Mouse (Mus musculus) kidney, embryonic 16.5 days (tissue): ENCODE data around the gene Rsbn1l. TPM values are rescaled to one million over a fixed set of nuclear protein-coding genes. Genes with fewer than 3 reads are reported as not detected.
"Not testable (repeated sequence)": the region's sequence is repeated elsewhere in the genome, so short reads cannot be mapped to it uniquely, and the experiment has no call there.

Experiments
- ATAC-seq: fragments of 200-750 bp; cut with Nextera tagmentation; 2 replicates; pipeline ENCODE4 v1.8.0; 2017; ENCODE audit warnings: moderate TSS enrichment; ENCODE audit not compliant: low FRiP score, low TSS enrichment
- H3K27ac ChIP-seq: fragments of 300-500 bp; sonication (generic); 2 replicates; pipeline ENCODE4 v1.5.1; 2014; ENCODE audit warnings: low read length
- H3K27me3 ChIP-seq: fragments of 300-500 bp; sonication (generic); 2 replicates; pipeline ENCODE4 v1.6.1; 2014; ENCODE audit warnings: low read length, control low read depth, mixed read lengths; ENCODE audit not compliant: insufficient read depth
- H3K36me3 ChIP-seq: fragments of 300-500 bp; sonication (generic); 2 replicates; pipeline ENCODE4 v1.6.1; 2014; ENCODE audit warnings: low read length, control low read depth, mixed read lengths; ENCODE audit not compliant: insufficient read depth
- H3K4me1 ChIP-seq: fragments of 300-500 bp; sonication (generic); 2 replicates; pipeline ENCODE4 v1.6.1; 2014; ENCODE audit warnings: low read length, control low read depth, mixed read lengths; ENCODE audit not compliant: insufficient read depth
- H3K4me2 ChIP-seq: fragments of 300-500 bp; sonication (generic); replicated peaks from 2 replicates; pipeline ENCODE4 v1.6.1; 2014; ENCODE audit warnings: low read depth, low read length
- H3K4me3 ChIP-seq: fragments of 300-500 bp; sonication (generic); 2 replicates; pipeline ENCODE4 v1.5.1; 2014; ENCODE audit warnings: mild to moderate bottlenecking, low read length
- H3K9ac ChIP-seq: fragments of 300-500 bp; sonication (generic); replicated peaks from 2 replicates; pipeline ENCODE4 v1.6.1; 2014; ENCODE audit warnings: low read length
- H3K9me3 ChIP-seq: fragments of 300-500 bp; sonication (generic); 2 replicates; pipeline ENCODE4 v1.6.1; 2016; ENCODE audit warnings: low read length, control low read depth
- WGBS: fragments of 180-500 bp; shearing (Covaris S2); extraction: QIAGEN DNeasy Blood & Tissue Kit; methylation state at CpG from one replicate; pipeline ENCODE4 v1.1.7; 2014; 5-methylcytosine and 5-hydroxymethylcytosine counted together
- polyA plus RNA-seq: library from polyadenylated mRNA; unstranded; fragments of >200 nt; fragmentation: Nextera tagmentation; extraction: Ambion mirVana; gene quantifications from 2 replicates; pipeline ENCODE4 v1.2.1, GENCODE M21; 2015

Gene Rsbn1l
- polyA plus RNA-seq, 1 experiment from 2014 or later, result 4.5 TPM

DNA sequence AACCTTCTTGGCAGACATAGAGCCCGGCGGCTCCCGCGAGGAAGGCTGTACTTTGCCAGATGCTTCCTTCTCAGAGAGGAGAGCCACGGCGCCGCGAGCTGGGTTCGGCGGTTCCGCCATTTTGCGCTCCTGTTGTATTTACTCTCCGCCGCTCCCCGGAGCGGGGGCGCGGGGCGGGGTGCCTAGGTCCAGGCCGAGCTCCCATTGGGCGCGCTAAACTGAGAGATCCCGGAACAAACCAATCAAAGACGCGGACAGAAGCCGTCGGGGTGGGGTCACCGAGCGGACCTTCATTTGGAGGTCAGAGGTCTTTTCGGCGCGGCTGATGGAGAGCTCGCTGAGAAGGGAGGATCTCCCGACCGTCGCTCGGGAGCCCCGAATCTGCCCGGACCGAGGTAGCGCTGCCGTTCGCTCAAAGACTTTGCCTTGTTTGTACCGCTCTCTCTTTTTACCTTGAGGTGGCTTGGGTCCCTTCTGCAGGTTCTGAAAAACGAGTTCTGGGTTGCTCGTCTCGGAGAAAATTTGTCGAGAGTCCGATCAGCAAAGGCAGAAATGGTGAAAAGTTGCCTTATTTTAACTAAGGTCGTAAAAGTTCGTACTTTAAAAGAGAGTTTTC is 4.4 kb downstream of the Rsbn1l start:
- ATAC-seq, result peak; percentile 99
- Histone ChIP-seq H3K27ac (peak overlapping the region; percentile 99), H3K4me2 (peak overlapping the region; percentile 70), H3K4me3 (peak overlapping the region; percentile 90), H3K36me3 (peaks cover under 1% of the 10 kb centered on the region; the same call in 1 of the 2 replicates), H3K27me3 (no peaks in the 10 kb centered on the region), H3K9me3 (peaks cover under 1% of the 10 kb centered on the region; the same call in 1 of the 2 replicates), H3K9ac (peak overlapping the region; percentile 98), H3K4me1 (peaks cover 18% of the 10 kb centered on the region)
- under 1% methylated on average over 51 of the region's 51 CpGs for WGBS

GRCm38 (mm10) chr5:20950855-20951650 is 5.1 kb downstream of the Rsbn1l start:
- ATAC-seq, result peak; percentile 77
- H3K4me2 ChIP-seq, result peak overlapping the region; percentile 70
- peaks cover 18% of the 10 kb centered on the region for H3K4me1 ChIP-seq
- H3K4me3 ChIP-seq, result peak overlapping the region; percentile 90
- under 1% methylated on average over 63 of the region's 88 CpGs for WGBS
- H3K9ac ChIP-seq, result peak overlapping the region; percentile 98
- H3K27ac ChIP-seq, result peak overlapping the region; percentile 99
- H3K36me3 ChIP-seq, result no peaks in the 10 kb centered on the region
- H3K27me3 ChIP-seq, result no peaks in the 10 kb centered on the region
- H3K9me3 ChIP-seq, result no peaks in the 10 kb centered on the region

- H3K27me3 ChIP-seq, result no peaks in the 10 kb centered on the region
- WGBS, result 0% methylated on average over 9 of the region's 9 CpGs
These were observed 5.7 kb downstream of the Rsbn1l start for GRCm38 (mm10) chr5:20950516-20950854.

DNA sequence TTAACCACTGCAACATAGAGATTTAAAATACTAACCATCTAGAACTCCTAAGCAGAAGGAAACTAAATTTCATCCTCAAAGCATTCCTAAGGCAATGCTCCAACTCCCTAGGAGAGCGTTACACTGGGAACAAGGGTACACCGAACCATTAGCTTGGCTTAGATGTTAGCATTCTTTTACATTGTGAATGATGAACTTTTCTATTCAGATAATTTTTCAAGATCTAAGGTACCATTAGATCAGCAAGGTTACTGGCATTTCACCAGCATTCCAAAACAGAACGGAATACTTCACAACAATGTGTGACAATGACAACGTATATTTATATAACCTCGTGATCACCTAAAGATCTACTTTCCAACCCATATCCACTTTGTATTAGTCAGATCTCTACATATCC is 6.1 kb downstream of the Rsbn1l start:
- no peaks in the 10 kb centered on the region for H3K27me3 ChIP-seq
- 7% methylated on average over 5 of the region's 5 CpGs for WGBS
- ATAC-seq, result no peak
- peak overlapping the region; percentile 90 for H3K4me3 ChIP-seq
- no peaks in the 10 kb centered on the region for H3K36me3 ChIP-seq
- H3K9ac ChIP-seq, result peak overlapping the region; percentile 98; the same call in 1 of the 2 replicates
- peaks cover 18% of the 10 kb centered on the region for H3K4me1 ChIP-seq
- H3K27ac ChIP-seq, result no peak overlapping the region
- H3K9me3 ChIP-seq, result no peaks in the 10 kb centered on the region
- peak overlapping the region; percentile 70 for H3K4me2 ChIP-seq

More at GRCm38 (mm10) chr5:20950516-20950854, 5.7 kb downstream of the Rsbn1l start:
- 0 out of 2 replicates have a peak, but pooled peaks have one; percentile 33 for ATAC-seq
- H3K36me3 ChIP-seq, result no peaks in the 10 kb centered on the region
- peak overlapping the region; percentile 70 for H3K4me2 ChIP-seq
- H3K4me3 ChIP-seq, result peak overlapping the region; percentile 90
- peaks cover 18% of the 10 kb centered on the region for H3K4me1 ChIP-seq
- no peaks in the 10 kb centered on the region for H3K9me3 ChIP-seq
- no peak overlapping the region for H3K27ac ChIP-seq
- H3K9ac ChIP-seq, result peak overlapping the region; percentile 98

DNA sequence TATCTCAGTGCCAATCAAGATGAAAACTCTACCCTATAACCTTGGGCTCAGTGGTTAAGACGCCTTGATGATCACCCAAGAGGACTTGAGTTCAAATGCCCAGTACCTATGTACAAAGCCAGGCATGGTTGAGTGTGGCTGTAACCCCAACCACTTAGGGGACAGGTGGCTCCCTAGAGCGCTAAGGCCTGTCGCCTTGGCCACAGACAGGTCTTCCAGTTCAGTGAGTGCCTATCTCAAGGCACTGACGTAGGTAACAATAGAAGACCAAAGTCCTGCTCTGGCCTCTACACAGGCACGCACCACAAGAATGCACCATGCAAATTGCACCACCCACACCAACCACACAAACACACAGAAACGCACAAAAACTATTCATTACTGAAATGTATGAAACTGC is 9.3 kb downstream of the Rsbn1l start:
- Histone ChIP-seq H3K27ac (no peak overlapping the region), H3K9ac (no peak overlapping the region), H3K27me3 (no peaks in the 10 kb centered on the region), H3K4me3 (no peak overlapping the region), H3K36me3 (no peaks in the 10 kb centered on the region), H3K4me1 (peaks cover 20% of the 10 kb centered on the region), H3K4me2 (no peak overlapping the region), H3K9me3 (no peaks in the 10 kb centered on the region)
- WGBS, result 92% methylated on average over 6 of the region's 6 CpGs
- no peak for ATAC-seq

GRCm38 (mm10) chr5:20944961-20945748 is 11.0 kb downstream of the Rsbn1l start:
- Histone ChIP-seq H3K4me3 (no peak overlapping the region), H3K27ac (peak overlapping the region; percentile 55), H3K27me3 (no peaks in the 10 kb centered on the region), H3K36me3 (no peaks in the 10 kb centered on the region), H3K4me2 (no peak overlapping the region), H3K9ac (no peak overlapping the region), H3K9me3 (no peaks in the 10 kb centered on the region), H3K4me1 (peaks cover 19% of the 10 kb centered on the region)
- no peak for ATAC-seq
- 67% methylated on average over 13 of the region's 13 CpGs for WGBS

DNA sequence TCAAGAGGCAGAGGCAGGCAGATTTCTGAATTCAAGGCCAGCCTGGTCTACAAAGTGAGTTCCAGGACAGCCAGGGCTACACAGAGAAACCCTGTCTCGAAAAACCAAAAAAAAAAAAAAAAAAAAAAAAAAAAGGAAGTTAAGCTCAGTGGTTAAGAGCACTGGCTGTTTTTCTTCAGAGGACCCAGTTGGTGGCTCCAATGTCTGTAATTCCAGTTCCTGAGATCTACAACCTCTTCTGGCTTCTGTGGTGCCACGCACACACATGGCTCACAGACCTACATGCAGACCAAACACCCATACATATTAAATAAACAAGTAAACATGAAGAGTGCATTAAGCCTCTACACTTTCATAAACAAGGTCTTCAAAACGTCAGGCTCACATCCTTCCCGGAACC is 12.4 kb downstream of the Rsbn1l start:
- not testable (repeated sequence) for H3K9me3 ChIP-seq, ATAC-seq
- WGBS, result 73% methylated on average over 4 of the region's 4 CpGs

GRCm38 (mm10) chr5:20942523-20942922 is 13.7 kb downstream of the Rsbn1l start:
- Histone ChIP-seq H3K27ac (no peak overlapping the region), H3K4me3 (no peak overlapping the region), H3K4me1 (peaks cover 14% of the 10 kb centered on the region), H3K9me3 (no peaks in the 10 kb centered on the region), H3K4me2 (no peak overlapping the region), H3K36me3 (no peaks in the 10 kb centered on the region), H3K27me3 (no peaks in the 10 kb centered on the region), H3K9ac (no peak overlapping the region)
- ATAC-seq, result no peak
- WGBS, result 81% methylated on average over 3 of the region's 3 CpGs

More for the DNA sequence above, 12.4 kb downstream of the Rsbn1l start:
- not testable (repeated sequence) for H3K27me3 ChIP-seq, H3K9ac ChIP-seq, H3K4me2 ChIP-seq, H3K27ac ChIP-seq, H3K4me3 ChIP-seq, H3K36me3 ChIP-seq
- peaks cover 11% of the 10 kb centered on the region for H3K4me1 ChIP-seq

DNA sequence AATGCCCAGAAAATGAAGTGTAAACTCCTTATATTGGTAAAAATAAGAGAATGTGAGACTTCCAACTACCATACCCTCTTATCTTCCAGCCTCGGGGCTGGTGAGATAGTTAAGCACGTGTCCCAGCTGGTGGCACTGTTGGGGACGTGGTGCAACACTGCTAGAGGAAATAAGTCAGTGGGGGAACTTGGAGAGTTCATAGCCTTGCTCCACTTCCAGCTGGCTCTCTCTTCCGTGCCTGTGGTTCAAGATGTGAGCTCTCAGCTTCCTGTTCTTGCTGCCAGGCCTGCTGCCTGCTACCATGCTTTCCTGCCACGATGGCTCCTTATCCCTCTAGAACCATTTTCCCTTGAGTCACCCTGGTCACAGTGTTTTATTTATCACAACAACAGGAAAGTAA is 15.0 kb downstream of the Rsbn1l start:
- WGBS, result 45% methylated on average over 5 of the region's 5 CpGs
- ATAC-seq, result no peak; the same call in 1 of the 2 replicates
- Histone ChIP-seq H3K27ac (no peak overlapping the region), H3K9me3 (no peaks in the 10 kb centered on the region), H3K27me3 (no peaks in the 10 kb centered on the region), H3K9ac (no peak overlapping the region), H3K4me2 (no peak overlapping the region), H3K4me1 (peaks cover 14% of the 10 kb centered on the region), H3K4me3 (no peak overlapping the region), H3K36me3 (no peaks in the 10 kb centered on the region)
